Mouse (Mus musculus) neutrophil, adult 5-6 weeks (primary cell): ENCODE results near the gene Ror2. TPM values are rescaled to one million over a fixed set of nuclear protein-coding genes. Genes with fewer than 3 reads are reported as not detected.
"Not testable (repeated sequence)": the region's sequence is repeated elsewhere in the genome, so short reads cannot be mapped to it uniquely, and the experiment has no call there.

Source experiments
- ATAC-seq: fragments of 151-379, 151-347 bp; 2 replicates; pipeline ENCODE4 v1.8.0; 2017; ENCODE audit warnings: mild to moderate bottlenecking, moderate TSS enrichment; ENCODE audit not compliant: insufficient number of reproducible peaks, poor library complexity, low FRiP score, severe bottlenecking; ENCODE audit errors: extremely low read depth
- total RNA-seq: library from RNA; stranded (forward); fragments of 200-1000 nt; gene quantifications from 2 replicates; pipeline ENCODE4 v1.2.3, GENCODE M21; 2017

Gene Ror2
- total RNA-seq = not detected in 2 replicates

- no peak for ATAC-seq
Observed at GRCm38 (mm10) chr13:53285756-53286361, at the start of gene Ror2. TSS of gene Ror2 (minus strand) at chr13:53286124.

- no peak for ATAC-seq
Observed at GRCm38 (mm10) chr13:53333769-53334168, 47.8 kb upstream of the Ror2 start.

- no peak for ATAC-seq
Observed at GRCm38 (mm10) chr13:53330246-53330645, 44.3 kb upstream of the Ror2 start.

- ATAC-seq = no peak
Observed at GRCm38 (mm10) chr13:53325531-53325930, 39.6 kb upstream of the Ror2 start.

GRCm38 (mm10) chr13:53323661-53324060 is 37.7 kb upstream of the Ror2 start:
- no peak for ATAC-seq

- no peak for ATAC-seq
Observed at GRCm38 (mm10) chr13:53320899-53321298, 35.0 kb upstream of the Ror2 start.

- no peak for ATAC-seq
Observed at GRCm38 (mm10) chr13:53316515-53317295, 30.8 kb upstream of the Ror2 start.

GRCm38 (mm10) chr13:53315757-53316156 is 29.8 kb upstream of the Ror2 start:
- not testable (repeated sequence) for ATAC-seq

GRCm38 (mm10) chr13:53310442-53310841 is 24.5 kb upstream of the Ror2 start:
- no peak for ATAC-seq

GRCm38 (mm10) chr13:53309661-53310160 is 23.8 kb upstream of the Ror2 start:
- ATAC-seq = no peak

- ATAC-seq = no peak
Observed at GRCm38 (mm10) chr13:53309148-53309547, 23.2 kb upstream of the Ror2 start.

- ATAC-seq = no peak
Observed at GRCm38 (mm10) chr13:53306836-53307235, 20.9 kb upstream of the Ror2 start.

- ATAC-seq = no peak
Observed at GRCm38 (mm10) chr13:53305256-53305655, 19.3 kb upstream of the Ror2 start.

- ATAC-seq = no peak
Observed at GRCm38 (mm10) chr13:53302688-53303087, 16.8 kb upstream of the Ror2 start.

- no peak for ATAC-seq
Observed at GRCm38 (mm10) chr13:53293065-53293464, 7.1 kb upstream of the Ror2 start.

GRCm38 (mm10) chr13:53292244-53292643 is 6.3 kb upstream of the Ror2 start:
- ATAC-seq = no peak

- no peak for ATAC-seq
Observed at GRCm38 (mm10) chr13:53285261-53285755, 616 bp downstream of the Ror2 start.

GRCm38 (mm10) chr13:53284740-53285191 is 1.2 kb downstream of the Ror2 start:
- no peak for ATAC-seq

GRCm38 (mm10) chr13:53281604-53282396 is 4.1 kb downstream of the Ror2 start:
- no peak for ATAC-seq
